Mouse (Mus musculus) fibroblast of lung, adult 2 months (primary cell): Measurements from ENCODE around the gene Zfp423.

Source experiments
- DNase-seq: peaks from one replicate; pipeline ENCODE4 v3.0.0-alpha.2; 2011; ENCODE audit warnings: low read depth

Zfp423 gene

DNA sequence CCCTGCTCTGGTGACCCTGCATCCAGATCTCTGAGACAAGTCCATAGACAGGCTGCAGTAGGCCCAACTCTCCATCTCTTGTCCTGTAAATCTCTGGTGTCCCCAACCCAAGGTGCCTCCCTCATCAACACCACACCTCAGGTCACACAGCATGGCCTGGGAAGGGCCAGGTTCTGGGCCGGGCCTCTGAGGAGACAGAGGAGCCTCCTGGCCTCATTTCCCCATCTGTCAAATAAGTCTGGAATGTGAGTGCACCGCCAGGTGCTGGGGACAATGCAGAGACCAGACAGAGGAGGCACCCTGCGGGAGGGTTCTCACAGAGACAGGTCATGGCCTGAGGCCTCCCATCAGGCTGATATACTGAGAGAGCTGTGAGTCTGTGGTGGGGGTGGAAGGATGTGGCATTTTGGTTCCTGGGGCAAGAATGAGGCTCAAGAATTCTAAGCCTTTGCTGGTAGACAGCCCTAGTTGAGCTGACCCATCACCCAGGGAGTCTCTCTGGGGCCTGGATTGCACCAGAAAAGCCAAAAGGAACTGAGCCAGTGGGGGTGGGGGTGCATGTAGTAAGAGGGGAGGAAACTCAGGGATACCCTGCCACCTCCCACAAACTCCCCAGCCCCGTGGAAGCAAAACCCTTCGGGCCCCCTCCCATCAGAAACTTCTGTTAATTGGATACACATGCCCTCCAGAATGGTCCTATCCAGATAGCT is 15.0 kb downstream of the Zfp423 start:
- no peak for DNase-seq

- DNase-seq: no peak
These were observed 15.7 kb downstream of the Zfp423 start for GRCm38 (mm10) chr8:87943651-87944091.

GRCm38 (mm10) chr8:87940646-87941045 is 18.7 kb downstream of the Zfp423 start:
- no peak for DNase-seq

DNA sequence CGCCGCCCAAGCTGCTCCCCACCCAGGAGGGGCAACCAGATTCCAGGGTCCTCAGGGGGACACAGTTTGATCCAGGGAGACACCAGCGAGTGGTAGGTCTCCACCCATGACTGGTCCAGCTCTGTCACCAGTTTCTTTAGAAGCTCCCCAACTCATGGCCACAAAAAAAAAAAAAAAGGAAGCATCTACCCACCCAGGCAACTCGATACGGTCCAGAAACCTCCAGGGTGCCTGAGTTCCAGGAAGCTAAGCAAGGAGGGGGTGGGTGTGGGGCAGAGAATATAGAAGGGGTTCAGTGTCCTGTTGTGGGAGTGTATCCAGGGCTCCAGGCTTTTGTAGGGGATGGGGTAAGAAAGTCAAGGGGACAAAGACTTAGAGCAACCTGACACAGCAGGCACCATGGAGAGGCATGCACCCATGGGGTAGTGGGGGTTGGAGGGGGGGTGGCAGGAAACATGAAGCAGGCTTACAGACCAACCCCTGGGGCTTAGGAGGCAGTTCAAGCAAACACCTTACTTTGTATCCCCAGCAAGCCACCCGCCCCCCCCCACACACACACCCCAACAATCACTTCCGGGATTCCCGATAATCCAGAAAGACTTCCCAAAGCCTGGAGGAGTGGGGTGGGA is 20.0 kb downstream of the Zfp423 start:
- DNase-seq: no peak

DNA sequence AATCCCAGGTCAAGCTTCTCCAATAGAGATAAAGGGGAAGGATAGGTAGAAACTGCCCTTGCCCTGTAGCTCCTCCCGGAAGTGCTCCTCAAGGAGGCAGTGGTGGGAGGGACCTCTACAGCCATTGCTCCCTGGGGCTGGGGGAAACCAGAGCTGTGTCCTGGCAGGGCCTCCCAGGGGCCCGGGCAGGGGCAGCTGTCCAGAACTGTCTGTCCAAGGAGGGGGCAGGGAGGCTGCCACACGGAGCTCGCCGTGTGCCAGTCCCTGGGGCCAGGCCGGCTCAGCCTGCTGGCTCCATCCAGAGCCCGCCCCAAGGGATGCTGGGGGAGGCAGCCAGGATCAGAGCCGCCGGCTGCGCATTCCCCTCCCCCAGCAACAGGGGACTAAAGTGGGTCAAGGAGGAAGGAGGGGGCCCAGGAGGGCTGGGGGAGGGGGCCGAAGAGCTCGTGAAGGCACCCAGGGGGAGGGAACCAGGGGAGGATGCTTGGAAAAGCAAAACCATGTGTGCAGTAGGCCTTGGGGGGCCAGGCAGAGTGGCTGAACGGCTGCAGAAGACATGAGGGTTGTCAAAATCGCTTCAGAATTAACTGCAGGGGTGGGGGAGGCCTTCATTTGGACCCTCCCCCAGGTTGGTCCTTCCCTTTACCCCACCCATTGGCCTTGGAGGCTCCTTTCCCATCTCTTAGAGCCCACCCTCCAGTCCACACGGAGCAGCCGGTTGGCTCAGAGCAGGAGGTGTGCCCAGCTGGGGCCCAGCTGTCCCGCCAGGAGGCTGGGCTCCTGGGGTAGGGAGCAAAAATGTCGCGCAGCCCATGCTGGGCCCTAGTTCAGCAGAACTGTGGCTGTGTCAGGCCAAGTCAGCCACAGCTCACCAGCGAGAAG is 20.8 kb downstream of the Zfp423 start:
- DNase-seq: no peak

DNA sequence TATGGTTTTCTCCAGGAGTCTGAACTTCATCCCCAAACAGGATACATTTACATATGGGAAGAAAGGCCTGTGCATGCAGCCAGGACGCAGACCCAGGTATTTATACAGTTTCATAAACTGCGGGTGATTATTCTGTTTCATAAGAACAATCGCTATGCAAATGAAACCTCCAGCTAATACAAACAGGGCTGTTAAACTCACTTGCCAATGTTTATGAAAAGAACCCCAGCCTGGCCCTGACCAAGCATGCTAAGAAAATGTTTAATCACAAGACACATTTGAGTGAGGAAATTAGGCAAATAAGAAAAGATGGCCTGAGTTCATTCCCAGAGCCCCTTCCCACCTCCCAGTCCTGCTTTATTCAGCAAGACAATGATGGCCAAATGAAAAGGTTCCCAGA is 22.2 kb downstream of the Zfp423 start:
- no peak for DNase-seq

- DNase-seq: no peak
These were observed 24.2 kb downstream of the Zfp423 start for GRCm38 (mm10) chr8:87935088-87935680.

DNA sequence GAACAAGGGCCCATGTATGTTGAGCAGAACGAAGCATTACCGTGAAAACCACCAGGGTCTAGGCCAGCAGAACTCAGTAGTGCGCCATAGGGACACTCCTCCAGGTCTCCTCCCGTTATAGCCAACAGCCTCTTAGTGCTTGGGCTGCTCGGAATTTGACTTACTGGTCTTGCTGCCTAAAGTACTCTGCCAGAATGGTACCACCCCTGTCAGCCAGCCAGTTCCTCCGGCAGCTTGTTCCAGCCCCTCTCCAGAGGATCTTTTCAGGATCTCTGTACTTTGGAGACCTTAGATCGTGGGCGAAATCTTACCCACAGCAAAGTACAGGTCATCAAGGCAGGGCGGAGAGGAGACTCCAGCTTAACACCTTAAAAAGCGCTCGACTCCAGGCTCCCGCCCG is 25.2 kb downstream of the Zfp423 start:
- no peak for DNase-seq

- no peak for DNase-seq
These were observed 25.6 kb downstream of the Zfp423 start for GRCm38 (mm10) chr8:87933752-87934151.

DNA sequence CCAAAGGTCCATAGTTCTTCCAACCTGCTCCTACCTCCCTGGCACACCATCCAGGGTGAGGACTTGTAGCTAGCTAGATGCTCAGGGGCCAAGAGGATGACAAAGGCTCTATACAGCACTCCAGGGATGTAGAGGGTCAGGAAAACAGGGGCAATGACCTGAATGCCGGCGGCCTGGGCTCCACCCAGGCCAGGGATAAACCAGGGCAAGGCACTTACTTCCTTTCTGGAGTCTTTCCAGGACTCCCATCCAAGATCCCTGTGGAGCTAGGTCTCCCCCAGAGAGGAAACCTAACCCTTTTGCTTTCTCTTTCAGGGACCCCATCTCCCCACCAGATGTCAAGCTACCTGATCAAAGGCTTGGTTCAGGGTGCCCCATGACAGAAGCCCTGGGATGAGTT is 30.5 kb downstream of the Zfp423 start:
- DNase-seq: no peak

GRCm38 (mm10) chr8:87927034-87927830 is 32.2 kb downstream of the Zfp423 start:
- DNase-seq: no peak

GRCm38 (mm10) chr8:87926098-87926890 is 33.1 kb downstream of the Zfp423 start:
- DNase-seq: no peak

DNA sequence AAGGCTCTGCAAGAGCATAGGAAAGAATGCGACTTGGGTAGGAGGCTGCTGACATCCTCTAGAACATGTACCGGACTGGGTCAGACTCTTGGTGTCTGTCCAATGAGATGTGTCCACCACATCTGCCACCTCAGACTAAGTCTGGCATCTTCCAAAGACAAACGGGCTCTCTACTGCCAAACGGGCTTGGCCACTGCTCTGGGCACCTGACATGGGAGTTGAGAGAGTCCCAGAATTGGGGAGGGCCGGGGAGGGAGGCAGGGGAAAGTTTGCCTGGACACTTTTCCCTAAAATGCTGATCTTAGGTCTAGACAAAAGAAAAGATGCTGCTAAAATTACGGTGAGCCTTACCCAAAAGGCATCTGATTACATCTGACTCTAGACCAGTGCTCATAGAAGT is 36.5 kb downstream of the Zfp423 start:
- no peak for DNase-seq

GRCm38 (mm10) chr8:87922446-87922845 is 36.9 kb downstream of the Zfp423 start:
- no peak for DNase-seq

DNA sequence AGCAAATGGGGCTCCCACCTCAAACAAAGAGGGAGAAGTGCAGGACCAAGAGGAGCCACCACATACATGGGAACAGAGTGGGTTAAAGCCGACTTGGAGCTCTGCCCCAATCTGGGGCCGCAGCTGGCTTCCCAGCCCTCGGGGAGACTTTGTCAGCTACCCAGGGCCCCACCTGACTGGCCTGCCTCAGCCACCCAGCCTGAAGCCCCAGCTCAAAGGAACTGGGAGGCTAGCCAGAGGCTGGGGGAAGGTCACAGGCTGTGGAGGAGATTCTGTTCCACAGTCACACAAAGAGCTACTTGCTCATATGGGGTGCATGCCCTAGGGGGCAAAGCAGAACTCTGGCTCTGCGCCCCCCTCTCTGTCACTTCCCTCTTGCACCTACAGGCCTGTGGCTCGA is 41.4 kb downstream of the Zfp423 start:
- no peak for DNase-seq

- no peak for DNase-seq
These were observed 43.6 kb downstream of the Zfp423 start for GRCm38 (mm10) chr8:87915763-87916162.

GRCm38 (mm10) chr8:87914247-87914967 is 45.0 kb downstream of the Zfp423 start:
- DNase-seq: no peak

GRCm38 (mm10) chr8:87908940-87909339 is 50.5 kb downstream of the Zfp423 start:
- DNase-seq: no peak

DNA sequence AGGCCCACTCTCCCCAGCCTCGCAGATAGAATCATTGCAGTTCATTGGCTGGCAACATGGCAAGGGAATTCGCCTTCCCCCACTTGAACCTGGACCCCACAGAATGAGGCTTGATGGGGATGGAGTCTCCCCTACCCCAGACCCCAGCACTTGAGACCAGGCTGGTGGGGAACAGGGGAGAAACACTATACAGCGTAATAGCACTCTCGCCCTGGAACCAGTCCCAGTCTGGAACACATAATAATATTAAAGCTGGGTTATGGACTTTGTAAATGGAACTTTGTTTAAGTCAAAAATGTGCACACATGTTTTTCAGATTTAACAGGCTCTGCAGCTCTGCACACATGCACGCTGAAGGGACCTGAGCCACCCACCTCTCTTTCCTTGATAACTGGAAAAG is 54.0 kb downstream of the Zfp423 start:
- DNase-seq: no peak

DNA sequence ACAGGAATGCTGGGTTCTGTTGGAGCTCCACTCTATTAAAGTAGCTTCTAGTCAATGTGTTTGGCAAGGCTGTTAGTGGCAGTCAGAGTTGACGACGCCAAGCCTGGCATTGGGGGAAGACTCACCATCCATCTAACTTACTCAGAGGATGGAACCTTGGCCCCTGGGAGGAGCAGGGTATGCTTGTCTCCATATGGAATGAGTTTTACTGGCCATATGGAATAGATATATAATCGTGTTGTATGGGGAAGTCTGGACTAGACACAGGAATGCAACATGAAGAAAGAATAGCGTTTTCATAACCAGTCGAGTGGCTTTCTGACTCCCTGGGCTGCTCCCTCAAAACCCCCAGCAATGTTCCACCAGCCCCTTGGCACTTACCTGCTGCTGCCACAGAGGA is 55.3 kb downstream of the Zfp423 start:
- DNase-seq: no peak
